Mouse (Mus musculus): Measurements from ENCODE around the gene Hoxd4. TPM values are rescaled to one million over a fixed set of nuclear protein-coding genes. Genes with fewer than 3 reads are reported as not detected.
A peak's percentile ranks its signal among the peaks of the same experiment; 100 is the strongest.

Gene Hoxd4
- polyA plus RNA-seq, 1 experiment from 2014 or later, result 4.7 TPM

DNA sequence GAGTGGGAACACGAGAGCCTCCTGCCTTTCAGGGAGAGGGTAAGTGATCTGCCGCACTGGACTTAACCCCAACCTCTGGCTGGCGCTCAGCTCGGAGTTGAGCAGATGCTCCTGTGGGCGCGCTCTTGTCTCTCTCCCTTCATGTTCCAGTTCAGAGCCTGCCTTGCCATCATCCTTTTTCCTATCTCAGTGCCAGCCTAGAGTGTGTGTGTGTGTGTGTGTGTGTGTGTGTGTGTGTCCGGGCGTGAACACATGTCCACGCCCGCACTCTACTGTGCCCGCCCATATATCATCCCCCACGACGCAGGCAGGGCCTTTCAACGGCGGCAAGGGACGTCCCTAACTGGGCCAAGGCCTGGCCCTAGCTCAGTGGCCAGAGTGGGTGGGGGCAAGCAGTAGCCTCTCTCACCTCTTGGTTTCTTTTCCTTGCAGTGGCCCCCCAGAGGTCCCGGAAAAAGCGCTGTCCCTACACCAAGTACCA, 28.2 kb upstream of the Hoxd4 start:
- peaks cover 45% of the 10 kb centered on the region for H3K27me3 ChIP-seq (ENCODE audit: control insufficient read depth, insufficient read depth, low read length)
- no peaks in the 10 kb centered on the region for H3K9me3 ChIP-seq (ENCODE audit: control insufficient read depth, low read length)
- ATAC-seq (ENCODE audit: low read depth), result peak; percentile 45
- H3K4me1 ChIP-seq (ENCODE audit: control insufficient read depth, insufficient read depth, low read length), result 0 out of 2 replicates have a peak, but pooled peaks cover 4% of the 10 kb centered on the region
- peak overlapping the region; percentile 66 for H3K9ac ChIP-seq (replicated peaks; ENCODE audit: low read depth, low read length)
- peak overlapping the region; percentile 41 for H3K4me2 ChIP-seq (ENCODE audit: low read depth, low read length)
- H3K27ac ChIP-seq (ENCODE audit: low read depth, low read length), result peak overlapping the region; percentile 81; the same call in 1 of the 2 replicates
- WGBS, result under 1% methylated on average over 18 of the region's 18 CpGs
- no peaks in the 10 kb centered on the region for H3K36me3 ChIP-seq (ENCODE audit: control insufficient read depth, insufficient read depth, low read length)
- H3K4me3 ChIP-seq (ENCODE audit: low read depth, low read length), result peak overlapping the region; percentile 42

DNA sequence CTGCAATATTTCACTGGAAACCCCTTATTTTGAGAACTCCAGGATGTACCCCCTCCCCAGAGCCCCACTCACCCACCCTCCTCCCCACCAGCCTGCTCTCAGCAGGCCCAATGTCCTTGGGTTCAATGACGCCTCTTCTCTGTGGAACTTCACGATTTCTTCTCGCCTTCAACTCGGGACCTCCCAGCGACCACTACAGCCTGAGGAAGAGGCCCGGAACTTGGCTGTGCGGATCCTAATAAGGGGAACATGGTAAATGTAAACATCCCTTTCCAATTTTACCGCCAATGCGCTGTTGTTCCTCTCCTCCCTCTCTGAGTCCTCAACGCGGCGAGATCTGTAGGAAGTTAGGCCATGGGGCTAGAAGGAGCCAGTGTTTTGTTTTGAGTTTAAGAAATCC, 27.6 kb upstream of the Hoxd4 start:
- Histone ChIP-seq H3K4me3 (ENCODE audit: low read depth, low read length) (peak overlapping the region; percentile 42), H3K4me2 (ENCODE audit: low read depth, low read length) (peak overlapping the region; percentile 41), H3K9me3 (ENCODE audit: control insufficient read depth, low read length) (no peaks in the 10 kb centered on the region), H3K9ac (replicated peaks; ENCODE audit: low read depth, low read length) (peak overlapping the region; percentile 66), H3K36me3 (ENCODE audit: control insufficient read depth, insufficient read depth, low read length) (no peaks in the 10 kb centered on the region), H3K27ac (ENCODE audit: low read depth, low read length) (no peak overlapping the region), H3K27me3 (ENCODE audit: control insufficient read depth, insufficient read depth, low read length) (peaks cover 45% of the 10 kb centered on the region), H3K4me1 (ENCODE audit: control insufficient read depth, insufficient read depth, low read length) (0 out of 2 replicates have a peak, but pooled peaks cover 4% of the 10 kb centered on the region)
- 4% methylated on average over 12 of the region's 12 CpGs for WGBS
- no peak for ATAC-seq (ENCODE audit: low read depth)

DNA sequence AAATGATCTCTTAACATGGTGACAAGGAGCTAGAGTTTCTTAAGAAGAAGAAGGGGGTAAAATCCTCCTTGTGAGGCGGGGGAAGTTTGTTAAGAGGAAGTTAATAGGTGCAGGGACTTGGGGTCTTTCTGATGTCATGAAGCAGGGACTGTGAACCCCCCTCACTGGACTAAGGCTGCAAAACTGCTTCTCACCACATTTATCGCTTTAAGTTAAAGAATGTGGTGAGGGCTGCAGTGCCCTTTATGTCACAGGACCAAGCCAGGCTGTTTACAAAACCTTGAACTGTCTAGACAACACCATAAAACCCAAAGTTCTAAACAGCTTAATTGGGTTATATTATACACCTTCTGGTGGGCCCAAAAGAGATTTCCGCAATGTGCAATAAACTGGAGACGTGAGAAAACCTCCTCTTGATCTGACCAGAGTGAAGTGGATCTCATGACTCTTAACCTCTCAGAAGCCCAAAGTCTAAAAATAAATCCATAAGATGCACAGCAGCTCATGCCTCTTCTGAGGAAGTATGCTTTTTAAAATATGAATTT, 26.6 kb upstream of the Hoxd4 start:
- Histone ChIP-seq H3K4me3 (ENCODE audit: low read depth, low read length) (peak overlapping the region; percentile 42; the same call in 1 of the 2 replicates), H3K27ac (ENCODE audit: low read depth, low read length) (no peak overlapping the region), H3K4me1 (ENCODE audit: control insufficient read depth, insufficient read depth, low read length) (0 out of 2 replicates have a peak, but pooled peaks cover 4% of the 10 kb centered on the region), H3K9me3 (ENCODE audit: control insufficient read depth, low read length) (no peaks in the 10 kb centered on the region), H3K9ac (replicated peaks; ENCODE audit: low read depth, low read length) (no peak overlapping the region), H3K27me3 (ENCODE audit: control insufficient read depth, insufficient read depth, low read length) (peaks cover 42% of the 10 kb centered on the region), H3K36me3 (ENCODE audit: control insufficient read depth, insufficient read depth, low read length) (no peaks in the 10 kb centered on the region), H3K4me2 (ENCODE audit: low read depth, low read length) (peak overlapping the region; percentile 41; the same call in 1 of the 2 replicates)
- ATAC-seq (ENCODE audit: low read depth), result no peak
- WGBS, result 10% methylated on average over 4 of the region's 4 CpGs

DNA sequence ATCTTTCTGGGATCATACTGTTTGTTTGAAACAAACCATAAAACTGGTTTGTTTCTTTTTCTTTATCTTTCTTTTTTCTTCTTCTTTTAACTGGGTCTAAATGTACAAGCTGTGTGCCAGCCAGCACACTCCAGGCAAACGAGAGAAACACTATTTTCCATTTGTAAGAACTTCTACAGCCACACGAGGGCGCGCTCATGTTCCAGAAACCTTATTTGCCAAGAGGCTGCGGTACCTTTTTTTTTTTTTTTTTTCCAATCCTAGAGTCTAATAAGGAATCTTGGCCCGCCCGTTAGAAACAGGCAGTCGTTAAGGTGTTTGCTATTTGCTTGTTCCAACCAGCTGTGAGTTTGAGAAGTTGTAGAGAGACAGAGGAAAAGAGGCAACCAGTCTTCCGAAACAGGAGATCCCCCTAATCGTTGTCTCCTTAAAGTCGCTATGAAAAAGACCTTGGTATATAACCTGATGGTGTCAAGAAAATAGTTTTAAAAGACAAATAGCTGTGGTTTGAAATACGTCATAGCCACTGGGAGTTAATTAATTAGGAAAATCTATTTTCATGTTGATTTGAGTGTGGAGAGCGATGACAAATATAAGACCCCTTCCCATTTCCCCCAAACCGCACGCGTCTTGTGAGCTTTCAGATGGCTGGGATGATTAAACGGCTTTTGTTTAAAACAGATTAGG, 25.3 kb upstream of the Hoxd4 start:
- Histone ChIP-seq H3K9me3 (ENCODE audit: control insufficient read depth, low read length) (no peaks in the 10 kb centered on the region), H3K4me1 (ENCODE audit: control insufficient read depth, insufficient read depth, low read length) (peaks cover 4% of the 10 kb centered on the region; the same call in 1 of the 2 replicates), H3K4me3 (ENCODE audit: low read depth, low read length) (peak overlapping the region; percentile 33), H3K9ac (replicated peaks; ENCODE audit: low read depth, low read length) (peak overlapping the region; percentile 58; the same call in 1 of the 2 replicates), H3K27me3 (ENCODE audit: control insufficient read depth, insufficient read depth, low read length) (peaks cover 37% of the 10 kb centered on the region), H3K4me2 (ENCODE audit: low read depth, low read length) (peak overlapping the region; percentile 44), H3K27ac (ENCODE audit: low read depth, low read length) (peak overlapping the region; percentile 76; the same call in 1 of the 2 replicates), H3K36me3 (ENCODE audit: control insufficient read depth, insufficient read depth, low read length) (no peaks in the 10 kb centered on the region)
- WGBS, result 4% methylated on average over 17 of the region's 17 CpGs
- no peak for ATAC-seq (ENCODE audit: low read depth)

DNA sequence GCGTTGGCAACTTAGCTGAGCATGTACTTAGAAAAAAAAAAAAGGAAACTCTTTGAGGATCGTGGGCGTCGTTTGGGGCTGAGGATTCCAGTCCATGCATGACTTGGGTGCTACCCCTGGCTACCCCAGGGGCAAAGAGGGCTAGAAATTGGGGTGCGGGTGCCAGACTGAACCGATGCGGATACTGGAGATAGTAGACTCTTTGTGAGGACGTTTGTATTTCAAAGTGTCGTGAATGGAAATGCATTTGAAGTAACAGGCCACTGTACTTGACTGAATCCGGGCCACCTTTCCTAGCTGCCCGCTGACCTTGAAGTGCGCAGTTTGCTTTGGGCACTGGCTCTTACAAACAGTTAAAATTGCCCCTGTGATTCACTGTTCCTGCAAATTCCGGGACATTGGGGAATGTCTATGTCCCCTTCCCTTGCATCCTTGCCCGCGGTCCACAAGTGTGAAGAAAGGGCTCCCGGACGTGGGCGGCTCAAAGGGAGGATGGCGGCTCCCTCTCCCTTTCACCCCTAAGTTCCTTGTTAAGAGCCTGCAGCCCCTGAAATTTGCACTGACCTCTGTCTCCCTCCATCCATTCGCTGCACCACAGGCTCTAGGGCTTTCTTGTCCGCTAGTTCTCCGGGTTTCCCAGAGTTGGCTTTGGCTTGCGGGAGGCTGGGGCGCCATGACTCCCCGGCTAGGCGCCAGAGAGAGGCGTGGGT, 24.6 kb upstream of the Hoxd4 start:
- 1% methylated on average over 27 of the region's 27 CpGs for WGBS
- Histone ChIP-seq H3K27ac (ENCODE audit: low read depth, low read length) (peak overlapping the region; percentile 76), H3K9me3 (ENCODE audit: control insufficient read depth, low read length) (no peaks in the 10 kb centered on the region), H3K4me3 (ENCODE audit: low read depth, low read length) (peak overlapping the region; percentile 33), H3K4me2 (ENCODE audit: low read depth, low read length) (peak overlapping the region; percentile 44), H3K36me3 (ENCODE audit: control insufficient read depth, insufficient read depth, low read length) (no peaks in the 10 kb centered on the region), H3K4me1 (ENCODE audit: control insufficient read depth, insufficient read depth, low read length) (peaks cover under 1% of the 10 kb centered on the region; the same call in 1 of the 2 replicates), H3K9ac (replicated peaks; ENCODE audit: low read depth, low read length) (peak overlapping the region; percentile 58), H3K27me3 (ENCODE audit: control insufficient read depth, insufficient read depth, low read length) (peaks cover 35% of the 10 kb centered on the region)
- no peak for ATAC-seq (ENCODE audit: low read depth)

DNA sequence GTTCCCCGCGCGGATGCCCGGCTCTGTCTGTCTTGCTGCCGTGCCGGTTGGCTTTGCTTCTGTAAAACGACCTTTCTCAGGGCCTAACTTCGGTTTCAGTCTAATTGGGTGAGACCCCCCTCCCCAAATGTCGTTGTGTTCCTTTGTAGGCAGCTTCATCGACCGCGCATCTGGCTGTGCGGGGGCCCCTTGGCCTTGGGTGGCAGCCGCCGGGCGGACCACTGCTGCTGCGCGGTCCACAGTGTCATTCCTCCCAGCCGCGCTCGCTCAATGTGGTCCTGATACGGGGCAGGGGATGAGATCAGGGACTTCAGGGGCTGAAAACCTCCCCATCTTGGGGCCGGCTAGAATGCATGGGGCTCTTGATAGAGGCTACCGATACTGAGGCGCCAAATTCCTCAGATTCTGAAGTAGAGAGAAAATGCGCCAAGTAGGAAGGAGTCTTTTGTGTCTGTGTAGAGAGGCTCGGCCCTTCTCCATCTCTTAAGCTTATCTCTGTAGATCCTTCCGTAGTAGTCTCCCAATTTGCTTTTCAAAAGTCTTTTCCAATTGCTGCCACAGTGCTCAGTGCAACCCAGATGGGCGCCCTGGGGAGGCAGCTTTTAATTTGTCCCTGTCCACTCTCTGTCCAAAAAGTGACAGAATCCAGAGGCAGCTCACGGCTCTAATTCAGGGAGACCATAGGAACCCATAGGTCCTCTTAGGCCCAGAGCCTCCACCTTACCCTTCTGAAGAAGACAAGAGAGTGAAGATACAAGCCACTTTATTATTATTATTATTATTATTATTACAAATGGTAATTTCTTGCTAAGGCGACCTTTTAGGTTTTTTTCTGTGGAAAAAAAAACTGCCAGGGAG, 23.8 kb upstream of the Hoxd4 start:
- WGBS, result under 1% methylated on average over 31 of the region's 31 CpGs
- Histone ChIP-seq H3K9me3 (ENCODE audit: control insufficient read depth, low read length) (no peaks in the 10 kb centered on the region), H3K4me1 (ENCODE audit: control insufficient read depth, insufficient read depth, low read length) (no peaks in the 10 kb centered on the region; the same call in 1 of the 2 replicates), H3K4me3 (ENCODE audit: low read depth, low read length) (peak overlapping the region; percentile 33), H3K4me2 (ENCODE audit: low read depth, low read length) (peak overlapping the region; percentile 44), H3K36me3 (ENCODE audit: control insufficient read depth, insufficient read depth, low read length) (no peaks in the 10 kb centered on the region), H3K27me3 (ENCODE audit: control insufficient read depth, insufficient read depth, low read length) (peaks cover 31% of the 10 kb centered on the region), H3K9ac (replicated peaks; ENCODE audit: low read depth, low read length) (peak overlapping the region; percentile 58), H3K27ac (ENCODE audit: low read depth, low read length) (peak overlapping the region; percentile 76)
- no peak for ATAC-seq (ENCODE audit: low read depth)

DNA sequence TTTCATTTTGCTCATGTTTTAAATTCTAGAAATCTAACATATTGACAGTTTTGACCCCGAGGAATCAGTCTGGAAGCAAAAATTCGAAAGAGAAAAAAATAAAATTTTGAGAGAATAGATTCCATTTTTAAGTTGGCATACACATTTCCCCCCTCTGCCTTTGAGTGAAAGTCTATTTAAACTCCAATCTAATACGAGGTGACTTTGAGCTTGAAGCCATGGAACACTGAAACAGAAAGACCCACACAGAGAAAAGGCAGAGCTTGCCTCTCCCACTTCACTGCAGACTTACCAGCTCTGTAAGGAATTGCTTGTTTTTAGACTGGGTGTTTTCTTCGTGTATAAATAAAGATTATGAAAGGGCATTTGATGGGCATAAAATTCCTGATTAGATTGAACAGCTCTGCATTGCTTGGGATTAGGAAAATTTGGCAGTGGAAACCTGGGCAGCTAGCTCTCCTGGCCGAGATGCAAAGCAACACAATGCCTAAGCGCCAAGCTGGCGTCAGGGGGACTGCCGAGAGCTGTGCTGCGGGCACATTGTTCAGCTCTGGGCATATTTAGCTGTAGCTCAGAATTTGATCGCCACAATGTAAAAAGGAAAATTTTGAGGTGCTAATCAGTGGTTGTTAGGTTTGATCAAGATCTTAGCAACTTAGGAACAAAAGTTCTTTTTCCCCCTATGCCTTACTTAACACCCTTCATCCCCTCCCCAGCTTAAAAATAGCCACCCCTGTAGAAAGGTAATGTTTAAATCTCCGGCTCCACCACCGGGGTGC, 22.7 kb upstream of the Hoxd4 start:
- no peaks in the 10 kb centered on the region; the same call in 1 of the 2 replicates for H3K4me1 ChIP-seq (ENCODE audit: control insufficient read depth, insufficient read depth, low read length)
- H3K9me3 ChIP-seq (ENCODE audit: control insufficient read depth, low read length), result no peaks in the 10 kb centered on the region
- 3% methylated on average over 12 of the region's 12 CpGs for WGBS
- 0 out of 2 replicates have a peak, but pooled peaks have one; percentile 26 for ATAC-seq (ENCODE audit: low read depth)
- peak overlapping the region; percentile 44 for H3K4me2 ChIP-seq (ENCODE audit: low read depth, low read length)
- H3K27me3 ChIP-seq (ENCODE audit: control insufficient read depth, insufficient read depth, low read length), result peaks cover 25% of the 10 kb centered on the region
- H3K36me3 ChIP-seq (ENCODE audit: control insufficient read depth, insufficient read depth, low read length), result no peaks in the 10 kb centered on the region
- peak overlapping the region; percentile 58; the same call in 1 of the 2 replicates for H3K9ac ChIP-seq (replicated peaks; ENCODE audit: low read depth, low read length)
- H3K4me3 ChIP-seq (ENCODE audit: low read depth, low read length), result peak overlapping the region; percentile 33; the same call in 1 of the 2 replicates
- H3K27ac ChIP-seq (ENCODE audit: low read depth, low read length), result peak overlapping the region; percentile 83
